ENCODE assay signal across 8 mouse cellular contexts in the genomic region with DNA sequence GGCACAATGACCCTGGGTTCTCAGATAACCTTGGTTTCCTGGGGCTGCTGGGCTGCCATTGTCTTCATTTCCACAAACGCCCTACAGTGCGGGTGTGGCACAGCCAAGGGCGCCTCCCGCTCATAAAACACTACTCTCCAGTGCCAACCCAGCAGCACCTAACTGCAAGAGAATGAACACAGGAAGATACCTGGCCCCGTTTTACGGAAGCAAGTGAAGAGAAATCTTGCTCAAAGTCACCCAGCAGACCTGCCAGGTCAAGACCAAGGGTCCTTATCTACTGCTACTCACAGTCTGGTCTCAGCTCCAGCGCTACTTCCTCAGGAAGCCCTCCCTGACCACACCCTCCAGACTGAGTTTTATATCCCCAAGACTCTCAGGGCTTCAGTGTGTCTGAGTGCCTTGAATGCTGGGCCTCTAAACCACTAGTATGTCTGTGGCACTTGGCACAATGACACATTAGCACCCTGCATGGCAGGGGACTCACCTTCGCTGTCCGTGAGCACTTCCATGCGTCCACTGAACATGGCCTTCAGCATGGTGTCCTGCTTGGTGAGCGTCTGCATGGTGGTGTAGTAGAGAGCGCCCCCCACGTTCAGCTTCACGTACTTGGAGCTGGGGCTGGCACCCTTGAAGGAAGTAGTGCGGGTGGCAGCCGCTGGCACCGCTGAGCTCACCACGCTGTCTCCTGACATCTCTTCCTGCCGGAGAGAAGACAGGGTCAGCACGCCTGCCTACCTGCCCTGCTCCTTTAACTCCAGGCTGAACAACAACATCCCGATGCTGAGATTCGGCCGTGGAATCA. TPM values are rescaled to one million over a fixed set of nuclear protein-coding genes. Genes with fewer than 3 reads are reported as not detected.
A peak's percentile ranks its signal among the peaks of the same experiment; 100 is the strongest.
DNase-seq lines count a peak whose midpoint lies in the region; ATAC-seq lines count a peak whose summit lies in the region.

No protein-coding gene starts in this region.

- 75% methylated on average over 23 of the region's 23 CpGs for WGBS in heart, embryonic 11.5 days (ENCODE audit: insufficient replicate concordance)
- WGBS in liver, embryonic 13.5 days (ENCODE audit: insufficient replicate concordance): 25% methylated on average over 23 of the region's 23 CpGs

- H3K27ac ChIP-seq in heart, embryonic 11.5 days (ENCODE audit: low read depth, low read length): no peak overlapping the region; the same call in 1 of the 2 replicates
- peak overlapping the region; percentile 70 for H3K27ac ChIP-seq in liver, embryonic 13.5 days

- no peak for ATAC-seq in CD4-positive, CD25-positive, alpha-beta regulatory T cell, adult 4 months
- ATAC-seq in heart, embryonic 11.5 days (replicated peaks; ENCODE audit: insufficient number of reproducible peaks, low FRiP score, low TSS enrichment): no peak
- ATAC-seq in liver, embryonic 13.5 days (ENCODE audit: low read depth): peak; percentile 50

- H3K36me3 ChIP-seq in heart, embryonic 11.5 days (ENCODE audit: control insufficient read depth, insufficient read depth, low read length): peaks cover 11% of the 10 kb centered on the region
- peaks cover 34% of the 10 kb centered on the region for H3K36me3 ChIP-seq in liver, embryonic 13.5 days

- DNase-seq in CD4-positive, CD25-positive, alpha-beta regulatory T cell, adult 2 months (ENCODE audit: low read depth, low spot score): peak; percentile 23
- DNase-seq in liver, embryonic 13.5 days: no peak
- DNase-seq in natural killer cell, adult 2 months (ENCODE audit: low spot score in 2 of 2): peak; percentile 43 to 46
- DNase-seq in cerebellum, postnatal 25 days: no peak
- DNase-seq in ovary, postnatal 14 days (ENCODE audit: low spot score): no peak
- no peak for DNase-seq in cerebellum, adult 9-11 months

- no peaks in the 10 kb centered on the region for H3K9me3 ChIP-seq in heart, embryonic 11.5 days (replicated peaks; ENCODE audit: control insufficient read depth, low read length)
- no peaks in the 10 kb centered on the region for H3K9me3 ChIP-seq in liver, embryonic 13.5 days (replicated peaks)

- H3K4me1 ChIP-seq in heart, embryonic 11.5 days (ENCODE audit: control insufficient read depth, insufficient read depth, low read length): peaks cover 92% of the 10 kb centered on the region
- peaks cover 100% of the 10 kb centered on the region for H3K4me1 ChIP-seq in liver, embryonic 13.5 days (replicated peaks)

- peak overlapping the region; percentile 18 for H3K4me2 ChIP-seq in heart, embryonic 11.5 days
- peak overlapping the region; percentile 48 for H3K4me2 ChIP-seq in liver, embryonic 13.5 days

- no peaks in the 10 kb centered on the region for H3K27me3 ChIP-seq in heart, embryonic 11.5 days (ENCODE audit: control insufficient read depth, insufficient read depth, low read length)
- H3K27me3 ChIP-seq in liver, embryonic 13.5 days: no peaks in the 10 kb centered on the region

- no peak overlapping the region for H3K4me3 ChIP-seq in heart, embryonic 11.5 days (ENCODE audit: low read depth, low read length)
- peak overlapping the region; percentile 10; the same call in 1 of the 2 replicates for H3K4me3 ChIP-seq in liver, embryonic 13.5 days (replicated peaks)

- H3K9ac ChIP-seq in heart, embryonic 11.5 days (ENCODE audit: low read depth, low read length): no peak overlapping the region
- H3K9ac ChIP-seq in liver, embryonic 13.5 days: peak overlapping the region; percentile 36; the same call in 1 of the 2 replicates

RNA-seq across cellular contexts. Expression of gene Kctd10, which starts 5.7 kb away (rescaled TPM):
- 10 to 100 TPM; 56.6 to 82.2 TPM for polyA plus RNA-seq in CD4-positive, CD25-positive, alpha-beta regulatory T cell, adult 4 months (2017; shearing (Covaris generic))
- 84.8 and 112 TPM in 2 replicates for polyA plus RNA-seq in heart, embryonic 11.5 days (2014; fragmentation: Nextera tagmentation; extraction: Ambion mirVana)
- 23.3 and 26.1 TPM in 2 replicates for polyA plus RNA-seq in liver, embryonic 13.5 days (2015; fragmentation: Nextera tagmentation; extraction: Ambion mirVana)

RNA-seq across cellular contexts. Expression of gene Ube3b, which starts 5.8 kb away (rescaled TPM):
- polyA plus RNA-seq in CD4-positive, CD25-positive, alpha-beta regulatory T cell, adult 4 months (2017; shearing (Covaris generic)): 10 to 100 TPM; 28.8 to 44.7 TPM
- 43.0 and 54.7 TPM in 2 replicates for polyA plus RNA-seq in heart, embryonic 11.5 days (2014; fragmentation: Nextera tagmentation; extraction: Ambion mirVana)
- 14.5 and 16.2 TPM in 2 replicates for polyA plus RNA-seq in liver, embryonic 13.5 days (2015; fragmentation: Nextera tagmentation; extraction: Ambion mirVana)

Comparison
In these comparisons a context has a peak if more than half of its experiments do, and no peak if none do; other contexts are left out.
1. DNase-seq: peak in CD4-positive, CD25-positive, alpha-beta regulatory T cell, adult 2 months (single experiment) and natural killer cell, adult 2 months (2 of 2); none in liver, embryonic 13.5 days (single experiment), cerebellum, postnatal 25 days (0 of 2), ovary, postnatal 14 days (single experiment) and cerebellum, adult 9-11 months (single experiment).